Mouse (Mus musculus): ENCODE data around the gene Caln1. TPM values are rescaled to one million over a fixed set of nuclear protein-coding genes. Genes with fewer than 3 reads are reported as not detected.
A peak's percentile ranks its signal among the peaks of the same experiment; 100 is the strongest.

Caln1 gene
- polyA plus RNA-seq, 1 experiment from 2014 or later: not detected

DNA sequence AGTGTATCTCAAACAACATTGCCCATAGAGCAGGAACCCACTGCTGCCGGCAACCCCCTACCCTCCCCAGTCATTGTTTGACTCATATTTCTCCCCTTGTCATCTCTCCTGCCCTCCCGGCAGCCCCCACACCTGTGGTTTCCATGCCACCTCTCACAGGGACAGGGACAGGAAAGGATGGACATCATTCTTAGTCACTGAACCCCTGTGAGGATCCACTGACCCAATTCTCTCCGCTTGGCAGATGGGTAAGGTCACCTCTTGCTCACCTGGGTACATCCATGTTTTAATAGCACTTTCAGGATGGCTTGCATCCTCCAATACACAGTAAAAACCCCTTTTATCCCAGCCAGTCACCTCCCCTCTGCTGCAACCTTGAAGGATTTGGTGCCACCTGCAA lies 405.7 kb downstream of the Caln1 start:
- DNase-seq (ENCODE audit: low spot score) (no peak), ATAC-seq (no peak)
- no peaks in the 10 kb centered on the region for H3K4me1 ChIP-seq (ENCODE audit: insufficient read depth, low read depth, low read length)
- H3K27me3 ChIP-seq (replicated peaks; ENCODE audit: insufficient read depth, low read length): no peaks in the 10 kb centered on the region
- H3K4me2 ChIP-seq (replicated peaks; ENCODE audit: low read depth, low read length): no peak overlapping the region
- H3K36me3 ChIP-seq (ENCODE audit: insufficient read depth, low read length): no peaks in the 10 kb centered on the region
- WGBS: 71% methylated on average over 3 of the region's 3 CpGs
- no peak overlapping the region for H3K27ac ChIP-seq (ENCODE audit: low read length)
- TF ChIP-seq EP300 (IDR thresholded peaks at IDR 0.05) (no peak), CTCF (IDR thresholded peaks at IDR 0.05) (no peak)
- H3K9ac ChIP-seq (replicated peaks; ENCODE audit: low read depth): no peak overlapping the region
- H3K9me3 ChIP-seq (ENCODE audit: low read length): no peaks in the 10 kb centered on the region
- H3K4me3 ChIP-seq (ENCODE audit: low read depth, low read length): no peak overlapping the region

GRCm38 (mm10) chr5:130792755-130793452 lies 423.6 kb downstream of the Caln1 start:
- no peak for DNase-seq (ENCODE audit: low spot score)
- H3K4me1 ChIP-seq (ENCODE audit: insufficient read depth, low read depth, low read length): no peaks in the 10 kb centered on the region
- WGBS: 71% methylated on average over 3 of the region's 3 CpGs
- no peaks in the 10 kb centered on the region for H3K9me3 ChIP-seq (ENCODE audit: low read length)
- no peak overlapping the region for H3K27ac ChIP-seq (ENCODE audit: low read length)
- no peaks in the 10 kb centered on the region for H3K27me3 ChIP-seq (replicated peaks; ENCODE audit: insufficient read depth, low read length)
- no peaks in the 10 kb centered on the region for H3K36me3 ChIP-seq (ENCODE audit: insufficient read depth, low read length)
- no peak for ATAC-seq
- no peak overlapping the region for H3K4me2 ChIP-seq (replicated peaks; ENCODE audit: low read depth, low read length)
- no peak overlapping the region for H3K9ac ChIP-seq (replicated peaks; ENCODE audit: low read depth)
- no peak overlapping the region for H3K4me3 ChIP-seq (ENCODE audit: low read depth, low read length)
- TF ChIP-seq CTCF (IDR thresholded peaks at IDR 0.05): no peak
- TF ChIP-seq EP300 (IDR thresholded peaks at IDR 0.05): no peak

DNA sequence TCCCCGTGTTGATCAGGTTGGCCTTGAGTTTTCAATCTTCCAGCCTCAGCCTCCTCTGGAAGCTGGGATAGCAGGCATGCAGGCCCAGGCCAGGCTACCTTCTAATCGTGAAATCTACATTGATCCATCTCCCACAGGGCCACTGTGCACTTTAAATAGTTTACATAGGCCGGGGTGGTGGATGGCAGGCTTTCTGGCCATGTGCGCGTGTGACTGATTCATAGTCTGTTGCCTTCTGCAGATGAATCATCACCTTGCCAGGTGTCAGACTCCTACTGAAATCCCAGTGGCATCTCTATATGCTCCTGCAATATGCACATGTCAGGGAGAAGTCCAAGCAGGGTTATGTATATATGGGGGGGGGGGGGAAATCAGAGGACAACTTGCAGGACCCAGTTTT lies 428.5 kb downstream of the Caln1 start:
- Histone ChIP-seq H3K4me3 (ENCODE audit: low read depth, low read length) (no peak overlapping the region), H3K27ac (ENCODE audit: low read length) (no peak overlapping the region), H3K36me3 (ENCODE audit: insufficient read depth, low read length) (no peaks in the 10 kb centered on the region), H3K9ac (replicated peaks; ENCODE audit: low read depth) (no peak overlapping the region), H3K9me3 (ENCODE audit: low read length) (no peaks in the 10 kb centered on the region), H3K4me2 (replicated peaks; ENCODE audit: low read depth, low read length) (no peak overlapping the region), H3K4me1 (ENCODE audit: insufficient read depth, low read depth, low read length) (no peaks in the 10 kb centered on the region), H3K27me3 (replicated peaks; ENCODE audit: insufficient read depth, low read length) (no peaks in the 10 kb centered on the region)
- ATAC-seq (no peak), DNase-seq (ENCODE audit: low spot score) (no peak)
- WGBS: 72% methylated on average over 5 of the region's 5 CpGs
- TF ChIP-seq CTCF (IDR thresholded peaks at IDR 0.05) (no peak), EP300 (IDR thresholded peaks at IDR 0.05) (no peak)

GRCm38 (mm10) chr5:130810314-130810713 lies 441.1 kb downstream of the Caln1 start:
- H3K27ac ChIP-seq (ENCODE audit: low read length): no peak overlapping the region
- H3K4me3 ChIP-seq (ENCODE audit: low read depth, low read length): no peak overlapping the region
- no peak overlapping the region for H3K4me2 ChIP-seq (replicated peaks; ENCODE audit: low read depth, low read length)
- H3K36me3 ChIP-seq (ENCODE audit: insufficient read depth, low read length): no peaks in the 10 kb centered on the region
- H3K27me3 ChIP-seq (replicated peaks; ENCODE audit: insufficient read depth, low read length): no peaks in the 10 kb centered on the region
- no peaks in the 10 kb centered on the region for H3K4me1 ChIP-seq (ENCODE audit: insufficient read depth, low read depth, low read length)
- ATAC-seq (no peak), DNase-seq (ENCODE audit: low spot score) (no peak)
- no peak overlapping the region for H3K9ac ChIP-seq (replicated peaks; ENCODE audit: low read depth)
- TF ChIP-seq CTCF (IDR thresholded peaks at IDR 0.05) (no peak), EP300 (IDR thresholded peaks at IDR 0.05) (no peak)
- H3K9me3 ChIP-seq (ENCODE audit: low read length): no peaks in the 10 kb centered on the region; the same call in 1 of the 2 replicates
- 26% methylated on average over 6 of the region's 6 CpGs for WGBS

DNA sequence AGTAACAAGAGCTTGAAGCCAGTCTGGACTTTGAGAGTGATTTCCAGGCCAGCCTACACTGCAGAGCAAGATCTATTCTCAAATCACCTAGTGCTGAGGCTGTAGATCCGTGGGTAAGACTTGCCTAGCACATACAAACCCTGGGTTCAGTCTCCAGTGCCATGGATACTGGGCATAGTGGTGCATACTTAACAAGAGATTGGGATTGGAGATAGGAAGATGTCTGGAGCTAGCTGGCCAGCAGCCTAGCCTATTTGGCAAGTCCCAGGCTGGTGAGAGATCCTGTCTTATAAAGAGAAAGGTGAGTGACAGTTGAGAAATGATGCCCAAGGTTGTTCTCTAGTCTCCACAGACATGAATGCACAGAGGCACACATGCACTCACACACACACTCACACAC lies 441.6 kb downstream of the Caln1 start:
- DNase-seq (ENCODE audit: low spot score) (no peak), ATAC-seq (no peak)
- H3K4me2 ChIP-seq (replicated peaks; ENCODE audit: low read depth, low read length): no peak overlapping the region
- no peak for TF ChIP-seq CTCF (IDR thresholded peaks at IDR 0.05)
- no peak for TF ChIP-seq EP300 (IDR thresholded peaks at IDR 0.05)
- H3K9ac ChIP-seq (replicated peaks; ENCODE audit: low read depth): no peak overlapping the region
- no peak overlapping the region for H3K4me3 ChIP-seq (ENCODE audit: low read depth, low read length)
- H3K36me3 ChIP-seq (ENCODE audit: insufficient read depth, low read length): no peaks in the 10 kb centered on the region
- no peaks in the 10 kb centered on the region for H3K27me3 ChIP-seq (replicated peaks; ENCODE audit: insufficient read depth, low read length)
- no peaks in the 10 kb centered on the region; the same call in 1 of the 2 replicates for H3K9me3 ChIP-seq (ENCODE audit: low read length)
- 20% methylated on average over 1 of the region's 1 CpGs for WGBS
- no peak overlapping the region for H3K27ac ChIP-seq (ENCODE audit: low read length)
- H3K4me1 ChIP-seq (ENCODE audit: insufficient read depth, low read depth, low read length): no peaks in the 10 kb centered on the region

- Histone ChIP-seq H3K4me1 (ENCODE audit: insufficient read depth, low read depth, low read length) (no peaks in the 10 kb centered on the region), H3K4me2 (replicated peaks; ENCODE audit: low read depth, low read length) (no peak overlapping the region), H3K36me3 (ENCODE audit: insufficient read depth, low read length) (no peaks in the 10 kb centered on the region), H3K9me3 (ENCODE audit: low read length) (no peaks in the 10 kb centered on the region; the same call in 1 of the 2 replicates), H3K9ac (replicated peaks; ENCODE audit: low read depth) (no peak overlapping the region), H3K27me3 (replicated peaks; ENCODE audit: insufficient read depth, low read length) (no peaks in the 10 kb centered on the region), H3K27ac (ENCODE audit: low read length) (no peak overlapping the region), H3K4me3 (ENCODE audit: low read depth, low read length) (no peak overlapping the region)
- DNase-seq (ENCODE audit: low spot score) (peak; percentile 12), ATAC-seq (no peak)
- peak; percentile 61 for TF ChIP-seq CTCF (IDR thresholded peaks at IDR 0.05)
- no peak for TF ChIP-seq EP300 (IDR thresholded peaks at IDR 0.05)
- WGBS: 29% methylated on average over 3 of the region's 3 CpGs
These were observed 442.0 kb downstream of the Caln1 start for GRCm38 (mm10) chr5:130811266-130811665.
